Mouse (Mus musculus) adrenal gland, postnatal 36 days (tissue): ENCODE measurements around the gene Slc44a5. TPM values are rescaled to one million over a fixed set of nuclear protein-coding genes. Genes with fewer than 3 reads are reported as not detected.
A peak's percentile ranks its signal among the peaks of the same experiment; 100 is the strongest.

Experiments
- DNase-seq, 2 experiments: peaks; one replicate each; pipeline ENCODE4 v3.0.0; 2021; ENCODE audit warnings: mixed read lengths in 1 of 2
- long read RNA-seq, 2 experiments: library from polyadenylated mRNA; stranded (forward); transcript quantifications; one replicate each; pipeline ENCODE4 v2.0.0; 2021; ENCODE audit warnings: borderline sequencing depth in 2 of 2
- total RNA-seq, 2 experiments: library from RNA; stranded (reverse); gene quantifications; 2 replicates each; pipeline ENCODE4 v1.2.3; 2021

Slc44a5 gene
- total RNA-seq: under 1 TPM; 0.07 TPM
- long read RNA-seq, experiment 1: 0 reads
- long read RNA-seq, experiment 2: 0 reads

DNA sequence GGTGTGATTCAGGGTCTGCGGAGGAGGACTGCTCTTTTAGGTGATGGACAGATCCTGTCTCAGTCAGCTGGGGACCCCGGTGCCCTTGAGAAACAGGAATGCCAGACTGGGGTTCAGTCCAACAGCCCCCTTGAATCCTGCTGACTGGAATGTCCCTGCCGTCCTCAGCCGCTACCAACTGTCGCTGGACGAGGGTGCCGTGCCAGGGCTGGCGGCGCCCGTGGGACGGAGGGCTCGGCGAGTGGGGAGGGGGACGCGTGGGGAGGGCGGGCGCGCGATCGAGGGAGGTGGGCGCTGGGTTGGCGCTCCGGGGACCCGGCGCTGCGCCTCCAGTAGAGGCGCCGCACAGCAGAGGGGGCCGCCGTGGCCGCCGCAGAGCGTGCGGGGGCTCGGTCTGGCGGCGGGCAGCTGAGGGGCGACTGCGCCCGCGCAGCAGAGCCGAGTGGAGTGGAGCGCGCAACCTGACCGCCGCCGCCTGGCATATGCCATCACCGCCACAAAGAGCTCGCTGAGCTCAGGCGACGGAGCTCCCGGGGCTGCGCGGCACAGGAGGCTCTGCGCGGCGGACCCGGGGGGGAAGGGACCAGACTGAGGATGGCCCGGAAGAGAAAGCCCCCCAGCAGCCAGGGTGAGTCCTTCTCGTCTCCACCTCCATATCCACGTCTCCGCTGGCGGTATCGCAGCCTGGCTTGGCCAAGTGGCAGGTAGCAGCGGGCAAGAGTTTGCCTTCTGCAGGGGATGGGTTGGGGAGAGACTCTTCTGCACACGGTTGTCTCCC is at the start of gene Slc44a5:
TSS of gene Slc44a5 (plus strand) at position 266 of the 778 bp plus-strand sequence.
- peak; percentile 27 to 32 for DNase-seq

DNA sequence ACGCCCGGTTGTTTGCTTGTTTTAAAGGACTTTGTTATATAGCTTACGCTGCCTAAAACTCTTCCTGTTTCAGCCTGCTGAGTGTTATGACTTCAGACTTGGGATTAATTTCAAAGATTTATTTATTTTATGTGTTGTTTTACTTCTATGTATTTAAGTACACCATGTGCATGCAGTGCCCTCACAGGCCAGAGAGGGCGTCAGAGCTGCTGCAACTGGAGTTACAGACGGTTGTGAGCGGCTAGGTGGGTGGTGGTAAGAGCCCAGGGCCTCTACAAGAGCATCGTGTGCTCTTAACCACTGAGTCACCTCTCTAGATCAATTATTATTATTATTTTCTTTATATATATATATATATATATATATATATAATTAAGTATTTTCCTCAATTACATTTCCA is 46.9 kb upstream of the Slc44a5 start:
- no peak for DNase-seq

DNA sequence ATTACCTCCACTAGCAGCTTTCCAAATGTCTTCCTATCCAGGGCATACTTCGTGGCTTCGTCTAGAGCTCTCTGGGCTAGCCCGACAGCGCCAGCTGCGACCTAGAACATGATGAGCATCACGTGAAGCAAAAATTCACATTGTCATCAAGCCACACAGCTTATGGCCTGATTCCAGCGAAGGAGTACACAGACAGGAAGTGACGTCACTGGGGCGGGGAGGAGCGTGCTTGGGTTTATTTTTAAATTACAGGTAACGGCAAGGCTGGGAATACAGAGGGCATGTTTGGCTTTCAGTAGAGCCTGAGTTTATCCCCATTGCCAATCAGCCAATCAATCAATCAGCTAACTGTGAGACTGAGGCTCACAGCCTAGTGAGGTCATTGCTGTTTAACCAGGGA is 43.7 kb upstream of the Slc44a5 start:
- no peak for DNase-seq

DNA sequence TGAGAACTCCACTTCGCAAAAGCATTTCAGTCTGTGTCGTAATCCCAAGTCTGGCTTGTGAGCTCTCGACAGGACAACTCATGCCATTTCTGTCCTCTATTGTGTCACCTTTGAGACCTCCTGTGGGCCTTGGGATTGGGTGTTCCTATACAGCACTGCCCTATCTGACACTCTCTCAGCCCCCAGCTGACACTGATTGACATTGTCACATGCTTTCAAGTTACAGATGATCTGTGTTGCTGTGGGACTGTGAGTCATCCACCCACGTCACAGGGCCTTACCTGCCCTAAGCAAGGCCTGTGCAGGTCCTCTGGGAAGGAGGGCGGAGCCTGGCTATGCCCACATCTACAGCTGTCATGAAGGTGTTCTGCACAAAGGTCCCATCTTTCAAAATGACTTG is 40.8 kb upstream of the Slc44a5 start:
- no peak for DNase-seq

DNA sequence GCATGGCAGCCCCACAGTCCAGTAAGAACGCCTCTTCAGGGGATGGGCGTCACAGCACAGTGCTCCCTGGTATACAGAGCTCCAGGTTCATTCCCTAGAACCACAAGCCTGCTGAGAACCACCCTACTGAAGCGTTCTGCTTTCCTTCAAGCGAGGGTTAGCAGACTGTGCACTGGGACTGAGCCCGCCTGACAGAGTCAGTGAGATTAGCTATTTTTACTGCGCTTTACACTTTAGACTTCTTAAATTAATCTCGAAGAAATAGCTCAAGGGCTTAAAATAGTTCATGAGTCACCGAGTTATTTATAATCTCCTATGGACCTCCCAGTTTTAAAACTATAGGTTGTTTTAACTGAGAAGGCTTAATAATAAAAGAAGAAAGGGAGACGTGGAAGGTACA is 37.4 kb upstream of the Slc44a5 start:
- DNase-seq: no peak

DNA sequence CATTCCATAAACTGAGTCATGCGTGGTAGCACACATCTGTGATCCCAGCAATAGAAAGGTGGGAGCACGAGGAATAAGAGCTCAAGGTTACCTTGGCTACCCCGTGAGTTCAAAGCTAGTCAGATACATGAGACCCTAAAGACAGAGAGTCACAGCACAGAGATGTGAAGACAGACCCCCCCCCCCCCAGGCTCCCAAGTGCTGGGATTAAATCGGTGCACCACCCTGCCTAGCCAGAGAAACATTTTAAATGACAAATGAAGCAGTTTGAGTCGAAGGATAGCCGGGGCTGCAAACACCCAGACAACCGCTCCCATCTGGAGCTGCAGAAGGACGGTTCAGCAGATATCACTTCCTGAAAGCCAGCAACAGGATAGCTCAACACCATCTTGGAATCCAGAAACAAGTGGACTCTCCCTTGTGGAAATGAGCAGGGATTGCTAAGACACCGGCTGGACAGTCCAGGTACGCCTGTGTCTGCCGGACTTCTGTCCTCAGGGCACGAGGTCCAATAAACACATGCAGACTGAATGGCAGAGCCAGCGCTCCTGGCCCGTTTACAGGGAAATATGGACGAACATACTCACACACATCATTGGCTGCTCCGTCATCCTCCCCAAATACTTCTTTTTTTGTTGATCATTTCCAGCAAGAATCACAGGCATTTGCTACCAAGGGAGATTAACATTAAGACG is 36.0 kb upstream of the Slc44a5 start:
- DNase-seq: no peak

DNA sequence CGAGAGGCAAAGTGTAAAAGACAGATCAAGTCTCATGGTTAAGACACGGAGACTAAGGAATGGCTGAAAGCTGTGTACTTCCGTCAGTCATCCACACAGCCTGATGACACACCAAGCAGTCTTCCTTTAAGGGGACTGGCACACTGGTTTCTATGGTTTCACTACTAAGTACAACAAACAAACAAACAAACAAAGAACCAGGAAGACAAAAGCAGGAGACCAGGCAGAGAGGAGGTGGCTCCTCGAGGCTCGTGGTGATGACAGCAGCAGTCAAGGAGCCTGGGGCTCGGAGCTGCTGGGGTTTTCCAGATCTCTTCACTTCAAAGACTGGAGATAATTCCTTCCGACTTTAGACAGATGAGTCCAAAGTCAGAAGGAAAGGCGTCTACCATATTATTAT is 33.2 kb upstream of the Slc44a5 start:
- DNase-seq: no peak

DNA sequence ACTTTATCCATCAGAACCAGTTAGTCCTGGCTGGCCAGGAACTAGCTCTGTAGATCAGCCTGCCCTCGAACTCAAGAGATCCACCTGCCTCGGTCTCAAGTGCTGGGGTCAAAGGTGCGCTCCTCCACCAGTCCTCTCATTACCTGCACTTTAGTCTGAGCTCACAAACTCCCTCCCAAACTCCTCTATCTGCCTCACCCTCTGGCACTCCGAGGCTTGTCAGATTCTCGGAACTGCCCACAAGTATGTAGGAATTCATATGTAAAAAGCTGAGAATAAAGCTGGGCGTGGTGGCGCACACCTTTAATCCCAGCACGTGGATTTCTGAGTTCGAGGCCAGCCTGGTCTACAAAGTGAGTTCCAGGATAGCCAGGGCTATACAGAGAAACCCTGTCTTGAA is 32.8 kb upstream of the Slc44a5 start:
- no peak for DNase-seq

DNA sequence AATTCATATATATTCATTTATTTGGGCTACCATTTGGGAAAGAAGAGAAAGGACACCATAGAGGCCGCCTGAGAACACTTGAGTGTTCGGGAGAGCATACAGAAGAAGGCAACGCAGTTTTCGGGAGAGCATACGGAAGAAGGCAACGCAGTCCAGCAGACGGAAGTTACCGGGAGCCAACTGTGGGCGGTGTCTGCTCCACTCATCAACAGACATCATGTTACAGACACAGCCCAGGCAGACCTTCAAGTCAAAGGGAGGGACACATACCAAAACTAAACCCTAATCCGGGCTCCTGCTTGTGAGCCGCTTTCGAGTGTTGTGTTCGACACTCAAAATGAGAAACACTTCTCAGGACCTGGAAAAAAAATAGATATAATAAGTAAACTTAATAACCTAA is 31.6 kb upstream of the Slc44a5 start:
- DNase-seq: no peak

DNA sequence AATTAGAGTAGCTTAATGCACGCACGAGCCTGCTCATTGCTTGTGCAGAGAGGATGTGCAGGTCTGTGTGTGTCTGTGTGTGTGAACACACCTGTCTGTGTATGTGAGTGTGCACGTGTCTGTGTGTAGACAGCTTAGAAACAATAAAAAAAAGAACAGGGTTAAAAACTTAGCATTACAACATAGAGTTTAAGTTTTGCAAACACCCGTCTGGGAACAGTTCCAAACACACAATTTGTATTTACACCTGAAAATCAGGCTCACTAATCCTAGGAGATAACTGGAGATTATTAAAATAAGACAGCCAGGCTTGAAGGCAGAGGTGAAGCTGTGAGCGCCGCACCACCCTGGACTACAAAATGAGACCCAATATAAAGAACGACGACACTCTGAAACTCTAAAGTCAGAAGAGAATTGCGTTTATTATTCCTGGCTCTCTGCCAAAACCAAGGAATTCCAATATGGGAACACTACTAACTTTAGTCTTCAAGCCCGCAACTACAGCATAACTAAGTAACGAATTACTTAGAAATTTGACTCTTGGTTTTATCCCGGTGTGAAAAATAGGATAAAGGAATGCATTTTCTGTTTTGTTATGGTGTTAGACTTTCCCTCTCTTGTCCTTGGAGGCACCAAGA is 30.1 kb upstream of the Slc44a5 start:
- DNase-seq: no peak

DNA sequence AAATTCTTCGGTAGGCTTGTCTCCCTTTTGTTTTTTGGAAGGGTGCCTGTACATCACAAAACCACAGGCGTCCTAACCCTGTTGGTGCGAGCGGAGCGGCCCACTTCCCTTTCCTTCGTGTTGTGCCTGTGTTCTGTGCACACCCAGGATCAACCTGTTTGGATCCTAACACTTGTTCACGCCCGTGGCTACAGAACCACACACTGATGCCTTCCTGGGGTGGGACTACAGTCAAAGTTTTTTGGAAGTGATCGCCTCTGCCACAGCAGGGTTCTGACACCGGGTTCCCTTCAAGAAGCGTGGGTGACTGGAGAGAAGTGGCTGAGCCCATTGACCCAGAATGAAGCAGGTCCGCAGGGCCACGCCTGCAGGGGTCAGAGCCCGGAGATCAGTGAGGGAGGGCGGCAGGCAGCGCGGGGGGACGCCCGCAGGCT is 29.3 kb upstream of the Slc44a5 start:
- DNase-seq: peak in 1 of 2 experiments; percentile 54

DNA sequence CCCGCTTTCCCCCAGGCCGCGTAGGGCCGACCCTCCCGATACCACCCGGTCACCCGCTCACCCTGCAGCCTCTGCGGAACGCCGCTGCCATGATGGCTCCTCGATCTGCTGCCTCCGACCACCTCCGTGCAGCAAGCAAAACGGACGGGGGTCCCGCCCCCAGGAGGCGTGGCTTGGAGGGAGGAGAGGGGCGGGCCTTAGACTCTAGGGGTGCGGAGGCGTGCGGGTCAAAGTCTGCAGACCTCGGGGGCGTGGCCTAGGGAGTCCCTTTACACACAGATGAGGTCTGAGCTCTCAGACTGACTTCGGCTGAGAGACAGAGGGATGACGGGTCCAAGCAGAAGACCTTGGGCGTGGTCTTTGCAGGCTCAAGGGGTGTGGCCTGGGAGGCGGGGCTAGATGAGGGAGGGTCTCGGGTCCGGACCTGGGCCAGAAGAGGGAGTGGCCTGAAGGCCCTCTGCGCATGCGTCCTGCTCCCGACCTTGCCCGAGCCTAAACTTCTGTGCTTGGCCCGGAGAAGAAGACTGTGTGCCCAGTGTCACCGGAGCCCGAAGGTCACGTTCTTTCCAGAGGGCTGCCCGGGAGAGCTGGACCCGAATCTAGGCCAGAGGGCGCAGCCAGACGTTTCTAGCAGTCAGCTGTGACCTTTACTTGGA is 28.8 kb upstream of the Slc44a5 start, which contains the start of gene Acadm:
TSS of gene Acadm (minus strand) at position 298 of the 656 bp plus-strand sequence.
- DNase-seq: peak; percentile 100

DNA sequence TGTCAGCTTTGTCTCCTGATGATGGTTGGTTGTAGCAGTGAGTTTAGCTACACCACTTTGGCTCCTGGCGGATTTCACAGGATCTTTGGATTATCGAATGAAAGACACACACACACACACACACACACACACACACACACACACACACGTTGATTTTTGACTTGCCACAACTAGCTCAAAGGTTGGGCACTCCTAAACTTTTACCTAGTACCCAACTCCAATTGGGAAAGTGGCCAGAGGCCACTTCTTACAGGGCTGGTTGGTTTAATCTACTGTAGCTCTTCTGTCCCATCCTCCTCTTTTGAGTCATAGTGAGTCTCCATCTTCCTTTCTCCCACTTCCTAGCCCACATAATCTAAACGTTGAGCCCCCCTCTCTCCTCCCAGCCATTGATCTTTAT is 26.0 kb upstream of the Slc44a5 start:
- no peak for DNase-seq

DNA sequence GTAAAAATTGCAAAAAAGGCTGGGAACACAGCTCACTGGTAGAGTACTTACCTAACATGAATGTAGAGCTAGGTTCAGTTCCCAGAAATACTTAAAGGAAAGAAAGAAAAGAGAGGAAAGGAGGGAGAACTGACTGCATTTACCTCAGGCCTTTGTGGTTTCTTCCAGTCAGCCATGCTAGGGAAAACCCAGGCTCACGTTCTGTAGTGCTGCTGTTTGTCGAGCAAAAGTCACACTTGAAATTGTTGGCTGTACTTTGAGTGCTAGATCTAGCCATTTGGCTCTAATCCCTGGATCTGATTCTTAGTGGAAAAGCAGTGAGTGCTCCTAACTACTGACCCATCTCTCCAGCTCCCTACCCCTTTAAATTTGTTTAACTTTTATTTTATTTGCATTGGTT is 25.1 kb upstream of the Slc44a5 start:
- DNase-seq: no peak

DNA sequence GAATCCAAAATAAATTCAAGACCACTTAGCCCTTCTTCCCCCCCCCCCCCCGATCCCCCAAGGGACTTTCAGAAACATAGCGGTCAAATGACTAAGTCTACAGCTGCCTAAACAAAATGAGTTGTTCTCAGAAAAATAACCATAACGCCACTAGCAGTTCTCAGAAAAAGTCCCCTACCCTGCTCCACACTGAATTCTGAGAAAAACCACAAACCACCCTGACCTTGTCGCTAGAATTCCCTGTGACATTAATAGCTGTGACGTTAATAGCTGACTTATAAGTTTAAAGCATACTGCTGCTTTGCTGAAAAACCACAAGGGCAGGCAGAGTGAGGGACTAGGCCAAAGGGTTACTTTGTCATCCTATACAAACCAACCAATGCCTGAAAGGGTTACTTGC is 15.3 kb upstream of the Slc44a5 start:
- no peak for DNase-seq

DNA sequence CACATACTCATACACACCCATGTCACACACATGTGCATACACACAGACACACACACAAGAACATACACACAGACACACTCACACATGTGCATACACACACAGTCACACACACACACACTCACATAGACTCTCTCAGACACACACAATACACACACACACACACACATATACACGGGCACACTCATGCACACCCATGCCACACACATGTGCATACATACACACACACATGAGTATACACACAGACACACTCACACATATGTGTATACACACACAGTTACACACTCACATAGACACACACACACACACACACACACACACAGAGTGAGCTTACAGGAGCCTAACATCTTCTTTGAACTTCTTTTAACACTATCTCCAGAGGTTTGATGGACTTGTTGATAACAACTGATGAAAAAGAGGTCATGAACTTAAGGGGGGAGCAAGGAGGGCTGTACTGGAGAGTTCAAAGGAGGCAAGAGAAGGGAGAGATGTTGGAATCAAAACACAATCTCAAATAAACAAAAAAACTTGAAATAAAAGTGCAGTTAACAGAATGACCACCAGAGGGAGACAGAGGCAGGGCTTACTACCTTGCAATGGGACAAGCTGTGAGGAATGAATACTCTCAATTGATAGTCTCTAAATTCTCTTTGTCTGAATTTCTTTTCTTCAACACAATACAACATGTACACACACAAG is 14.1 kb upstream of the Slc44a5 start:
- DNase-seq: no peak

DNA sequence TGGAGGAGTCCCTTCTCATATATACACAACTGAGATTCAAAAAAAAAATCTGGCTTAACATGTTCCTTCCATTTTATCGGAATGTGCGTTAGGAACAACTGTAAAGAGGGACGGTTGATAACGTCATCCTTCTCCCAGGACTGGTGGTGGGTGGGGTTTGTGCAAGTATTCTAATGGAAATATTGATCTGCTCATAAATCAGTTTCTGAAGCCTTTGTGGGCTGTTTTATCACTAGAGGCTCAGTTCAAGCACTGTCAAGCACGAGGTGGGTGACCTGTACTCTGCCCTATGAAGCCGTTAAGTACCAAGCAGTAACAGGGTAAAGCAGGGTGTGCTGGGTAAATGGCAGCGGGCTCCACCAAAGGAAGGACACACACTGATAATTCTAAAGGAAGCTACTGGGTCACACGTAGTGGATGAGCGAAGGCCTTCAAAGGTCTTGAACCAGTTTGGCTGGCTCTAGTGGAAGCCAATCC is 13.5 kb upstream of the Slc44a5 start:
- DNase-seq: no peak

DNA sequence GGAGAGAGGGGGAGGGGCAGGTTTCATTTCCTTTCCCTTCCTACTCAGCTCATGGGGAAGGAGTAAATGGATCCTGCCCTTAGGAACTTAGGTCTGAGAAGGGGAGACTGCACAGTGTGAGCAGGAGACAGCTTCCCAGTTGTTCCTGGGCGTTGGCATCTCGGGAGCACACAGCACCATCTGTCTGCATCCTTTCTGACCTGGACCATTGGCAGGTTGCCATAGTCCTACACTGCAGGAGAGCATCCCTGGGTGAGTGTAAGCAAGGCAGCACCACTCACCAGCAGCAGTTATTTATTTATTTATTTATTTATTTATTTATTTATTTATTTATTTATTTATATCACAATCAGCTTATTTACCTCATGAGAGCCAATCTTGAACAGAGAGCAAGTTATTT is 12.4 kb upstream of the Slc44a5 start:
- no peak for DNase-seq

DNA sequence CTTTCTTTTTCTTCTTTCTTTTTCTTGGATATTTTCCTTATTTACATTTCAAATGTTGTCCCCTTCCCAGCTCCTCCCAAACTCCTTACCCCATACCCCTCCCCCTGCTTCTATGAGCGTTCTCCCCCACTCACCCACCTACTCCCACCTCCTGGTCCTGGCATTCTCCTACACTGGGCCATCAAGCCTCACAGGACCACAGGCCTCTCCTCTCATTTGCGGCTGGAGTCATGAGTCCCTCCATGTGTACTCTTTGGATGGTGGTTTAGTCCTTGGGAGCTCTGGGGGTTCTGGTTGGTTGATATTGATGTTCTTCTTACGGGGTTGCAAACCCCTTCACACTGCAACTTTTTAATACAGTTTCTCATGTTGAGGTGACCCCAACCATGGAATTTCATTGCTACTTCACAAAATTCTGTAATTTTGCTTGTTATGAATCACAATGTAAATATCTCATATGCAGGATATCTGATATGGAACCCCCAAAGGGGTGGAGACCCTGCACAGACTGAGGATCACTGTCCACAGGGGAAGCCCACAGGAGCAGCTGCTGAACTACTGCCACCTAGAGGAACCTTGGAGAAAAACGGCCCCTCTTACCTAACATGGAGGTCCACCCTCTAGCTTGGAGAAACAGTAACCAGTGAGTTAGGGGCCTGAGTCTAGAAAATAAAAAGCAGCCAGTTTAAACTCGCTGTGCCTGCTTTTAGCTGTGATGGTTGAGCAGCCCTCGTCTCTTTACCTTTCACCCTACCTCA is 11.4 kb upstream of the Slc44a5 start:
- peak in 1 of 2 experiments; percentile 41 for DNase-seq

DNA sequence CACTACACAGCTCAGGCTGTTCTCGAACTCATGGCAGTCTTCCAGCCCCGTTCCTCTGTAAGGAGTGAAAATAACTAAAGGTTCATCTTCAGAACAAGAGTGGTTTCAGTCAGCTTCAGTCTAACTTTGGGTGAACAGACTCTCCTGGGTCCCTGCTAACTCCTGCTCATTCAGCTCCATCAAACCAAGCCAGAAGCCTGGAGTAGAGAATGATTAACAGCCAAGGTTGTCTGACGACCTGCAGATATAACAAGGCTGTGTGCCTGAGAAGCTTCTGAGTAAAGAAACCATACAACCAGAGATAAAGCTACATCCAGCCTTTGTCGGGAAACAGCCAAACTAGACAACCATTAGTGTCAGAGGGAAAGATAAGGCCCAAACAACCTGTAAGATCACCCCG is 5.8 kb upstream of the Slc44a5 start:
- DNase-seq: no peak

DNA sequence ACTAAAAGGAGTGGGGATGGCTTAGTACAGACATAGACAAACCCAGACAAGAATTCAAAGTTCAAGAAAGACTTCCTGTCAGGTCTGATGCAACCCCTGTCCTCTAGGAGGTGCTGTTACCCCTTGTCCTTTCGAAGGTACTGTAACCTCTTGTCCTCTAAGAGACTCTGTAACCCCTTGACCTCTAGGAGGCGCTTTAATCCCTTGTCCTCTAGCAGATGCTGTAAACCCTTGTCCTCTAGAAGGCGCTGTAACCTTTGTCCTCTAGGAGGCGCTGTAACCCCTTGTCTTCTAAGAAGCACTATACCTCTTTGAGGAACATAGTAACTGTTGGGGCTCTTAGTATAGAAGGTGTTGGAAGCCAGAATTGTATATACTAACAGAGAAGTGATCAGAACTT is 4.7 kb upstream of the Slc44a5 start:
- peak; percentile 25 to 44 for DNase-seq
